Mouse (Mus musculus) lung, postnatal 14 days (tissue): Measurements from ENCODE around the gene Mrtfa.
A peak's percentile ranks its signal among the peaks of the same experiment; 100 is the strongest.

ENCODE experiments used
- DNase-seq: peaks from one replicate; pipeline ENCODE4 v3.0.0; 2021

The Mrtfa gene

GRCm38 (mm10) chr15:80977620-80978334 lies 212.8 kb downstream of the Mrtfa start, which contains the start of gene Sgsm3:
Sgsm3 (plus strand) TSS chr15:80977765.
- DNase-seq, result peak; percentile 86

GRCm38 (mm10) chr15:80975666-80976065 lies 214.9 kb downstream of the Mrtfa start:
- no peak for DNase-seq

DNA sequence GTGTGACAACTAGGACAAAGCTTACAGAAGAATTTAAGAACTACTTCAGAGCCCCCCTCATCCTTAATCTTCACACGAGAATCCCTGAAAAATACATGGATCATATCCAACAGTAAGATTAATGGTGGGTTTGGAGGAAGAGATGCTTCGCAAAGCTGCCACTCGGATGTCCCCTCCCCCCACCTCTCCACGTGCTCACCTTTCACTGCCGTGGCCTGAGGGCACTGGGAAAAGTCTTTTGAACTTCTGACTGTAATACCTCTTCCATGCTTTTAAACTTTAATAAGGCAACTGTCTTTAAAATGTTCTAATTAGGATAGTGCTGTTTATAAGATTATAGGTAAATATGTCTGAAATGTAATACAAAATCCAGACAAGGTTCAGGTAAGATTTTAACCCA lies 216.2 kb downstream of the Mrtfa start:
- DNase-seq, result no peak

DNA sequence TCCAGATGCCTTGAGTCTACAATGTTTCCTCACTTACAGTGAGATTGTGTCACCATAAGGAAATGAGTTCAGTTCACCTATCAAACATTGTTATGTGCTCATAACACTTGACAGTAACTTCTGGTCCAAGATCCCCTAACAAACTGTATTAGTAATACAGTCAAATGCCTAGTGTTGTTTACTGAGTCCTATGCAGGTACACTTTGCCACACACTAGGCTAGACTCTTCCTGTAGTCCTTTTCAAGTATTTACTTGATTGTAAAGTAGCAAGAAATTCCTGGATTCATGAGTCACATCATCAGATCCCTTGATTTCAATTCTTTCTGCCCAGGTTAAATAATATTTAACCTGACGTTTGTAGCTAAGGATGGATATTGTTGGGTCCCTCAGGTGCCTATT lies 221.2 kb downstream of the Mrtfa start:
- DNase-seq, result no peak
